Mouse (Mus musculus) hindbrain, embryonic 13.5 days (tissue): ENCODE results near the gene Ap4s1. TPM values are rescaled to one million over a fixed set of nuclear protein-coding genes. Genes with fewer than 3 reads are reported as not detected.

Experiments used
- ATAC-seq: fragments of 200-750 bp; cut with Nextera tagmentation; 2 replicates; pipeline ENCODE4 v1.8.0; 2017; ENCODE audit warnings: moderate TSS enrichment; ENCODE audit not compliant: low FRiP score
- H3K27ac ChIP-seq: fragments of 300-500 bp; sonication (generic); 2 replicates; pipeline ENCODE4 v1.5.1; 2015; ENCODE audit warnings: inconsistent platforms, mild to moderate bottlenecking, moderate library complexity
- H3K27me3 ChIP-seq: fragments of 300-500 bp; sonication (generic); 2 replicates; pipeline ENCODE4 v1.6.1; 2015; ENCODE audit warnings: mild to moderate bottlenecking, inconsistent platforms
- H3K36me3 ChIP-seq: fragments of 300-500 bp; sonication (generic); 2 replicates; pipeline ENCODE4 v1.6.1; 2015; ENCODE audit warnings: mild to moderate bottlenecking, inconsistent platforms
- H3K4me1 ChIP-seq: fragments of 300-500 bp; sonication (generic); replicated peaks from 2 replicates; pipeline ENCODE4 v1.6.1; 2015; ENCODE audit warnings: inconsistent platforms
- H3K4me2 ChIP-seq: fragments of 300-500 bp; sonication (generic); 2 replicates; pipeline ENCODE4 v1.6.1; 2015; ENCODE audit warnings: inconsistent platforms, mild to moderate bottlenecking, moderate library complexity
- H3K4me3 ChIP-seq: fragments of 300-500 bp; sonication (generic); 2 replicates; pipeline ENCODE4 v1.5.1; 2015; ENCODE audit warnings: mild to moderate bottlenecking, inconsistent platforms
- H3K9ac ChIP-seq: fragments of 300-500 bp; sonication (generic); 2 replicates; pipeline ENCODE4 v1.6.1; 2015; ENCODE audit warnings: mild to moderate bottlenecking, inconsistent platforms
- H3K9me3 ChIP-seq: fragments of 300-500 bp; sonication (generic); 2 replicates; pipeline ENCODE4 v1.6.1; 2016; ENCODE audit warnings: inconsistent platforms
- WGBS: fragments of 180-500 bp; shearing (Covaris S2); methylation state at CpG from one replicate; pipeline ENCODE4 v1.1.7; 2015; 5-methylcytosine and 5-hydroxymethylcytosine counted together
- polyA plus RNA-seq: library from polyadenylated mRNA; unstranded; fragments of >200 nt; fragmentation: Nextera tagmentation; extraction: Ambion mirVana; gene quantifications from 2 replicates; pipeline ENCODE4 v1.2.1, GENCODE M21; 2015

The Ap4s1 gene
- polyA plus RNA-seq, 1 experiment from 2014 or later = 56.2 TPM

DNA sequence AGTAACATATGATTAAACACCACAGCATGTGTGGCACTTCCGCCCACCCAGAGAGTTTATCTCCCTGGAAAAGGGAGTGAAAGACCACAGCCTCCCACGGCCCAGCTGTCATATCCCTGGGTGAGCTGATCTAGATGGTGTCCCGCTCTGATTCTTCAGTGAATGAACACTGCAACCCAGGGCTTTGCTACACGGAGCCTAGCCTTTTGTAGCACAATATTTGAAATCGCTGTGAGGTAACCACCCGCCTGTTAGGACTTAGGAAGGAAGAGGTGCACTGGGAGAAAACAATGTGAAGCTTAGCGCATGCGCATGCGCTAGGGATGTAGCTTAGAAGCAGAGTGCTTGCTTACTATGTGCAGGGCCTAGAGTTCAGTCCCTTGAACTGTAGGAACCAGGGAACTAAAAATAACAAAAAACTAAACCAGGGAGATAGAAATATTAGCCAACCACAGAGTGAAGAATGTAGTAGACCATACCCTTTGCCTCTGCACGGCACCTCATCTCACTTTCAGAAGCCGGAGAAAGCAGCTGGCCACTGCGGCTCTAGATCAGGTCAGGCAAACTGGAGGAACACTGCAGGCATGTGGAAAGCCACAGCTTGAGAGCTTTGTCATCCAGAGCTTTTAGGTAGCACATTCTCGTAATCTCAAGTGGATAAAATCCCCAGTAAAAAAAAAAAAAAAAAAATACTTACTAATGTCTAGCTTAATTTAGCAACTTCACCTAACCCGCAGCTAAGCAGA, 18.3 kb downstream of the Ap4s1 start:
- WGBS = 70% methylated on average over 14 of the region's 14 CpGs
- Histone ChIP-seq H3K4me3 (no peak overlapping the region), H3K4me2 (no peak overlapping the region), H3K9me3 (no peaks in the 10 kb centered on the region), H3K4me1 (no peaks in the 10 kb centered on the region), H3K27me3 (no peaks in the 10 kb centered on the region), H3K36me3 (no peaks in the 10 kb centered on the region), H3K27ac (no peak overlapping the region), H3K9ac (no peak overlapping the region)
- ATAC-seq = no peak

DNA sequence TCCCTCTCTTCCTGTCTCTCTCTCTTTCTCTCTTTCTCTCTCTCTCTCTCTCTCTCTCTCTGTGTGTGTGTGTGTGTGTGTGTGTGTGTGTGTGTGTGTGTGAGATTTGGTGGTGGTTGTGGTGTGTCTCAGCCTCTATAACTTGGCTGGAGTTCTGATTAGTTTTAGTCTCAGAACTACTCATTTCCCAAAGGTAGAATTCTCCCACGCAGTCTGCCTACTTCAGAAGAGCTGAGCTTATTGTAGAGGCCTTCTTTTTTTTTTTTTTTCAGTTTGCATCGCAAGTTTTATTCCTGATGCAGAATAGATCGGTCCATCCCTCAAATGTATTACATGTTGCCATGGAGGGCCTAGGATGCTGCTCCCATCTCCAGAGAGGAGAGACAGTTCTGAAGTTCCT, 18.9 kb downstream of the Ap4s1 start:
- Histone ChIP-seq H3K4me1 (no peaks in the 10 kb centered on the region), H3K9me3 (no peaks in the 10 kb centered on the region), H3K36me3 (no peaks in the 10 kb centered on the region), H3K4me3 (no peak overlapping the region), H3K27me3 (no peaks in the 10 kb centered on the region), H3K4me2 (no peak overlapping the region), H3K9ac (no peak overlapping the region), H3K27ac (no peak overlapping the region)
- no peak for ATAC-seq
- 77% methylated on average over 3 of the region's 3 CpGs for WGBS

DNA sequence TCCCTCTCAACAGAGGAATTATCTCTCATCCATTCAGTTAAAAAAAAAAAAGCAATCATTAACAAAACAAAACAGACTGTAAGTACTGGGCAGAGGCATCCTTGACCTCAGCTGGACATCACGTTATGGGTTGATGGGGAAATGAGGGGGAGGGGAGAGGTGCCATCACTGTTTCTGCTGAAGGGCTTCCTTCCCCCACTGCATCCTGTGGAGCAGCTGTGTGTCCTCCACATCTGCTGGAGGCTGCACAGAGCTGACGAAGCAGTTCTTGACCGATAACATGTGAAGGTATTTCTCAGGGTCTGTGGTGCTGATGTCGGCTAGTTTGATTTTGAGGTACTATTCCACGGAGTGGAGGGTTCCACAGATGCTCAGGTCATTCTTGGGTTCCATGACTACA, 19.3 kb downstream of the Ap4s1 start:
- H3K27me3 ChIP-seq = no peaks in the 10 kb centered on the region
- ATAC-seq = no peak
- H3K27ac ChIP-seq = no peak overlapping the region
- no peaks in the 10 kb centered on the region for H3K4me1 ChIP-seq
- H3K4me2 ChIP-seq = no peak overlapping the region
- no peak overlapping the region for H3K4me3 ChIP-seq
- H3K36me3 ChIP-seq = no peaks in the 10 kb centered on the region
- H3K9me3 ChIP-seq = no peaks in the 10 kb centered on the region
- 64% methylated on average over 5 of the region's 5 CpGs for WGBS
- no peak overlapping the region for H3K9ac ChIP-seq

DNA sequence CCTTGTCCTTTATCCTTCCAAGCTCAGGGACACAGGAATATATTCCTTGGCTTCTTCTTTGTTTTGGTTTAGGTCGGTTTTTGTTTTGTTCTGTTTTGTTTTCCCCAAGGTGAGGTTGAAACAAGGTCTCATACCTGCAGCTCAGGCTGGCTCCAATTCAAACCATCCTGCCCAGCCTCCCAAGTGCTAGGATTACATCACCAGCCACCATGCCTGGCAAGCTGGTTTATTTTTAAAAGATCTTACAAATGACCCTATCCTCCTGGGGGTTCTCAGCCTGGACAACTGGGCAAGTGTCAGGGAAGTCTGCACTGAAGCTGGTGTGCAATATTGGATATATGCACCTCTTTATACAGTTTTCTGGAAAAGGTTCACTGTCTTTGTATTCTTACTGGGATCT, 21.9 kb downstream of the Ap4s1 start:
- H3K27me3 ChIP-seq = no peaks in the 10 kb centered on the region
- 83% methylated on average over 1 of the region's 1 CpGs for WGBS
- no peak for ATAC-seq

DNA sequence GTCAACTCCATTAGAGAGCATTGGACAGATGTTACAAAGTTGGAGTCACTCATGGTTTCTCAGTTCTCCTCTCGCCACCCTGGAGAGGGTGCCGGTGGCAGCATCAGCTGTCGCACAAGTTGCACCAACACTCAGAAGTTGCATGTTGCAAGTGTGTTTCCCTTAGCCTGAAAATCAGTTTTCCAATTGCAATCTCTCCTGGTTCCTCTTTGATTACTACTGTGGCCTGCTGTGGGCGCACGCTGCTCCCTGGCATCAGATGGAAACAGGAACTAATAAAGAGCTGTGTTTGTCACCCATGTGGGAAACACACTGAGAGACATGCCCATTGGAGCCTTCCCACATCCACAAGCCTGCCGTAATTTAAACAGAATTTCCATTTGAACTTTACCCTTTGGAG, 27.8 kb downstream of the Ap4s1 start:
- Histone ChIP-seq H3K27ac (no peak overlapping the region), H3K4me2 (no peak overlapping the region), H3K9ac (no peak overlapping the region), H3K27me3 (no peaks in the 10 kb centered on the region), H3K36me3 (peaks cover 24% of the 10 kb centered on the region), H3K4me1 (no peaks in the 10 kb centered on the region), H3K4me3 (no peak overlapping the region), H3K9me3 (no peaks in the 10 kb centered on the region; the same call in 1 of the 2 replicates)
- no peak for ATAC-seq
- 91% methylated on average over 6 of the region's 6 CpGs for WGBS

More for the DNA sequence above, 21.9 kb downstream of the Ap4s1 start:
- Histone ChIP-seq H3K9ac (no peak overlapping the region), H3K4me3 (no peak overlapping the region), H3K9me3 (no peaks in the 10 kb centered on the region; the same call in 1 of the 2 replicates), H3K4me1 (no peaks in the 10 kb centered on the region), H3K36me3 (0 out of 2 replicates have a peak, but pooled peaks cover 2% of the 10 kb centered on the region), H3K4me2 (no peak overlapping the region), H3K27ac (no peak overlapping the region)

DNA sequence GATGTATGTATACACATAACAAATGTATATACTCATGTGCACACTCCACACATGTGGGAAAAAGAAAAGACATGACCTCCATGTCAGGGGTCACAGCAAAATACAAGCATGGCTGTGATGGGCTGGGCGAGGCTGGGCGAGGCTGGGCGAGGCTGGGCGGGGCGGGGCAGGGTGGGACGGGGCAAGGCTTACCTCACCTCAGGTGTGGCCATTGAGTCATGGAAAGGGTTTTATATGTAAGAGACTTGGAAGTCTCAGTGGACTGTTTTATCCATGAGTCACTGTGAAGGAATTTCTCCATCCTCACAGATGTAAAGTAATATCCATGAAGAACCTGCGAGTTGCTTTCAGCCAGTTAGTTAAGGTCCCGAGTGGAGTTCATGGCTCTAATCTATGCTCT, 31.0 kb downstream of the Ap4s1 start:
- no peaks in the 10 kb centered on the region for H3K27me3 ChIP-seq
- no peak overlapping the region for H3K4me2 ChIP-seq
- H3K9ac ChIP-seq = no peak overlapping the region
- H3K9me3 ChIP-seq = no peaks in the 10 kb centered on the region; the same call in 1 of the 2 replicates
- no peak overlapping the region for H3K27ac ChIP-seq
- no peak overlapping the region for H3K4me3 ChIP-seq
- peaks cover 37% of the 10 kb centered on the region for H3K36me3 ChIP-seq
- no peaks in the 10 kb centered on the region for H3K4me1 ChIP-seq
- no peak for ATAC-seq
- 96% methylated on average over 8 of the region's 8 CpGs for WGBS

DNA sequence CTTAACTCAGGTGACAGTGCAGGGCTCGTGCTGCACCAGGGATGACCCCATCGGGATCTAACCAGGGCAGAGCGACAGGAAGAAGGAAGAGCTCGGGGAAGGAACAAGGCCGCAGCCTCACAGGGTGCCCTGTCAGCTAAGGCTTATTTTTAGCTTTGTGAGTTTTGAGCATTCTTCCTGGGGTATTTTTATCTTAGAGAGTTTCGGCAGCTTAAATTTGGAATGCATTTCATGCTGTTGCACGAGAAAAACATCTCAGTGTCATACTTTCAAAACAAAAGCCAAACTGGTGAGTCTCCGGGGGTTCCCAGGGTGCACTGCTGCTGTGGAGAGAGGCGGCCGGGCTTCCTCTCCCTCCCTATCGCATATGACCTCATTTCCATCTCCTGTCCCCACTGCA, 38.2 kb downstream of the Ap4s1 start:
- no peak for ATAC-seq
- WGBS = 80% methylated on average over 11 of the region's 11 CpGs

DNA sequence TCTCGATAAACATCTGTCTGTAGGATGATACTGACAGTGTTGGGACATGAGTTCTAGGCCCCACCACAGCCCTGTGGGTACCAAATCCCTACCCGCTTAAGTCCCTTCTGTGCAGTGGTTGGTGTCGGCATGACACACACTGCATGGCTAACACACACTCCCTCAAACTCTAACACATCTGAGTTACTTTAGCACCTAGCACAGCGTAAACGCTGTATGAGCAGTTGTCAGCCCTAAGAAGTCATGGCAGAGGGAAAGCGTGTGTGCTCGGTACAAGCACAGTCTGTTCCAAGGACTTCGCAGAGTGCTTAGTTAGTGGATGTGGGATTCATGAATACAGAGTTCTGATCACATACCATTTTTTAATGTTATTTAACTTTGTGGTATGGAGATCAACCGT, 39.0 kb downstream of the Ap4s1 start:
- no peak overlapping the region for H3K4me3 ChIP-seq
- H3K36me3 ChIP-seq = peaks cover 24% of the 10 kb centered on the region
- no peak for ATAC-seq
- no peaks in the 10 kb centered on the region for H3K27me3 ChIP-seq
- no peak overlapping the region for H3K4me2 ChIP-seq
- no peak overlapping the region for H3K9ac ChIP-seq
- H3K9me3 ChIP-seq = no peaks in the 10 kb centered on the region
- 93% methylated on average over 9 of the region's 9 CpGs for WGBS
- no peak overlapping the region for H3K27ac ChIP-seq
- H3K4me1 ChIP-seq = no peaks in the 10 kb centered on the region

More for the DNA sequence above, 38.2 kb downstream of the Ap4s1 start:
- no peak overlapping the region for H3K4me3 ChIP-seq
- no peak overlapping the region for H3K27ac ChIP-seq
- no peaks in the 10 kb centered on the region for H3K27me3 ChIP-seq
- H3K9ac ChIP-seq = no peak overlapping the region
- no peak overlapping the region for H3K4me2 ChIP-seq
- no peaks in the 10 kb centered on the region for H3K9me3 ChIP-seq
- H3K4me1 ChIP-seq = no peaks in the 10 kb centered on the region
- H3K36me3 ChIP-seq = peaks cover 25% of the 10 kb centered on the region

DNA sequence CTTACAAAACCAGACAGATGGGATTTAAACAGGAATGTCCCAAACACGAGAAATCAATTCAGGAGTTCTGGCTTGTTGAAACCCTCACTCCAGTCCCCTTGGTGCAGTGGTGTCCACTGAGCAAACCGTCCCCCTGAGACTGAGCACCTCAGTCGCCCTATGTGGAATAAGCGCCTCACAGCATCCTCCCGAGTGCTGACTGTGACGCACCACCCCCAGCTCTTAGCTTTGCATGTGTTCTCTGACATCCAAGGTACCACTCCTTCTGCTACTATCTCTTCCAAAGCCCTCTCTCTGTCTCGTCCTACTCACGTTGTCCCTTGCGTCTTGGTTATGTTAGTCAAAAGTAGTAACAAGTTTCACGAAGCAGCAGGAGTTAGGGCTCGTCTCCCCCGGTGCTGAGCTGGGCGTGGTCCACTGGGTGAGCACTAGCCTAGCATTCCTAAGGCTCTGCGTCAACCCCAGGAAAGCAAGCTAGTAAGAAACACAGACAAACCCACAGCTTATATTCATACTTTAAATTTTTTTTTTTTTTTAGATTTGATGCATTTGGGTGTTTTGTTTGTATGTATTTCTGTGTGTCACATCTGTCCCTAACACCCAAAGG, 43.9 kb downstream of the Ap4s1 start:
- no peak for ATAC-seq
- Histone ChIP-seq H3K36me3 (peaks cover 12% of the 10 kb centered on the region), H3K4me2 (no peak overlapping the region), H3K27ac (no peak overlapping the region), H3K4me3 (no peak overlapping the region), H3K9me3 (no peaks in the 10 kb centered on the region), H3K9ac (no peak overlapping the region), H3K4me1 (0 out of 2 replicates have a peak, but pooled peaks cover 4% of the 10 kb centered on the region), H3K27me3 (no peaks in the 10 kb centered on the region)
- 87% methylated on average over 14 of the region's 14 CpGs for WGBS

DNA sequence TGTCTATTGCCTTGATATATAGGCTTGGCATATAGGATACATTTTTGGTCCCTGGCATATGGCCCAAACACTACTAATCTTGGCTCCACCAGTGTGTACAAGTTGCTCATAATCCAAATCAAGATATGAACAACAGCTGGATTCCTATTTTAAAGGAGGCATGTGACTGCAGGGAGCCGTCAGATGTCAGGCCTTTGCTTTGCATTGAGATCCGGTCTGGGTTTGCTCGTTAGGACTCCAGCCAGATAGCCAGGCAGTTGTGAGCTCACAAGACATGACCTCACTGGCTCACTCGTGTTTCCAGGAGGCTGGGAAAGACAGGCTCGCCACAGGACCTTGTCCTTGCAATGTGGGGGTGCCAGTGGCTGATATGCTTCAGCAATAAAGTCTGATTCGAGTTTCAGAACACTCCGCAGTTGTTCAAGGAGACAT, 45.0 kb downstream of the Ap4s1 start:
- Histone ChIP-seq H3K9me3 (no peaks in the 10 kb centered on the region), H3K9ac (no peak overlapping the region), H3K27ac (no peak overlapping the region), H3K4me1 (0 out of 2 replicates have a peak, but pooled peaks cover 4% of the 10 kb centered on the region), H3K27me3 (no peaks in the 10 kb centered on the region), H3K4me2 (no peak overlapping the region), H3K36me3 (peaks cover 9% of the 10 kb centered on the region), H3K4me3 (no peak overlapping the region)
- no peak for ATAC-seq
- WGBS = 58% methylated on average over 7 of the region's 7 CpGs

DNA sequence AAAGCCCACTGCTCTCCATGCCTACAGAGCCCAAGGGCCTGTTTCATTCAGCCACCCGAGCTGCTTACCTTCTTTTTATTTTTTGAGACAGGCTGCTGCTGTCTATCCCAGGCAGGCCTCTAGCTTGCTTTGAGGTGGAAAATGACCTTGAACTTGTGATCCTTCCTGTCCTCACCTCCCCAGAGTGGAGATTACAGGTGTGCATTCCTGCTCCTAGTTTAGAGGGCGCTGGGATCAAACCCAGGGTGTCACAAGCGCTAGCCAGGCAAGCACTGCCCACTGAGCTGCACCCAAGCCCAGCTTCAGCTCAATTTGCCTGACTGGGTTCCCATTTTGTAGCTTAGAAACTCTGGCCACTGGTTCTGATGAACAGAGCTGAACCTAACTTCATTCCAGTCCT, 45.5 kb downstream of the Ap4s1 start:
- 84% methylated on average over 3 of the region's 3 CpGs for WGBS
- Histone ChIP-seq H3K36me3 (peaks cover 9% of the 10 kb centered on the region), H3K27ac (0 out of 2 replicates have a peak overlapping the region, but pooled peaks have one; percentile 15)

DNA sequence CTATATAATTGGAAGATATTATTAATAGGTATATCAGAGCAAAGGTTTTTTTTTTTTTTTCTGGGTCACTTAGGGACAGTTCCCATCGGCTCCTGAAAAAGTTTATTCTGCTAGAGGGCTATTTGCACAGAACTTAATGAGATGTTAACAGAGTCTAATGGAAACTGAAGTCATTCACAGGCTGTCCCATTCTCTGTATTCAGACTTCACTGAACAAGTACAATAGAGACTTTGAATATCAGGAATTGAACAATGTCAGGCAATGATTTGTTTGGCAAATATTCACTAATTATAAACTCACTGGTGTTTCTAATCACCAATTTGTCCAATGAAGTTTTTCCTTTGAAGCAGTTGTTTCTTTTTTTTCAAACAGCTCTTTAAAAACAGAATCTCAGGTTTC, 46.0 kb downstream of the Ap4s1 start:
- Histone ChIP-seq H3K27me3 (no peaks in the 10 kb centered on the region), H3K9ac (no peak overlapping the region), H3K4me1 (0 out of 2 replicates have a peak, but pooled peaks cover 4% of the 10 kb centered on the region), H3K27ac (no peak overlapping the region), H3K4me3 (no peak overlapping the region), H3K4me2 (no peak overlapping the region), H3K36me3 (peaks cover 12% of the 10 kb centered on the region), H3K9me3 (no peaks in the 10 kb centered on the region)
- ATAC-seq = no peak
- WGBS = 29% methylated on average over 1 of the region's 1 CpGs

More for the DNA sequence above, 45.5 kb downstream of the Ap4s1 start:
- ATAC-seq = no peak
- Histone ChIP-seq H3K9me3 (no peaks in the 10 kb centered on the region), H3K4me1 (0 out of 2 replicates have a peak, but pooled peaks cover 4% of the 10 kb centered on the region), H3K4me2 (no peak overlapping the region), H3K4me3 (no peak overlapping the region), H3K27me3 (no peaks in the 10 kb centered on the region), H3K9ac (no peak overlapping the region)

DNA sequence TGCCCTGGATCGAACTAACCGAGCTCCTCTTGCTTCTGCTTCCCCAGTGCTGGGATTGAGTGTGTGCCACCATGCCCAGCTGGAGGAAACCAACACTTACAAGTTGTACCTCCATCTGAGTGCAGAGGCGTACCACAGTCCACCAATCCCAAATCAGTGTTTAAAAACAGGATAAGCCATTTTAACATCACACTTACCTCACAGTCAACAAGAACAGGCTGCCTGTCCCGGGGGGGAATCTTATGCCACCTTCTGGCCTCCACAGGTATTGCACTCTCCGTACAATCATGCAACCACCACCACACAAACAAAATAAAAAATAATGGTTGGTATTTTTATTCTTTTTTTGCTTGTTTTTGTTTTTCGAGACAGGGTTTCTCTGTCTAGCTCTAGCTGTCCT, 50.9 kb downstream of the Ap4s1 start:
- peaks cover 44% of the 10 kb centered on the region for H3K36me3 ChIP-seq
- 89% methylated on average over 6 of the region's 6 CpGs for WGBS
- no peaks in the 10 kb centered on the region for H3K9me3 ChIP-seq
- no peaks in the 10 kb centered on the region for H3K27me3 ChIP-seq
- ATAC-seq = no peak
- no peaks in the 10 kb centered on the region for H3K4me1 ChIP-seq
- H3K4me3 ChIP-seq = no peak overlapping the region
- no peak overlapping the region for H3K9ac ChIP-seq
- no peak overlapping the region for H3K27ac ChIP-seq
- H3K4me2 ChIP-seq = no peak overlapping the region
